Mouse (Mus musculus) cerebellum, adult 2 months (tissue): ENCODE data around the gene Acad9.

ENCODE experiments used
- CTCF ChIP-seq: fragments of 200-500 bp; IDR thresholded peaks from 2 replicates; pipeline ENCODE4 v1.5.1; 2011; ENCODE audit warnings: low read depth, mild to moderate bottlenecking, control low read depth, low read length, moderate library complexity, borderline replicate concordance; ENCODE audit not compliant: insufficient read depth
- POLR2A ChIP-seq: fragments of 200-500 bp; IDR thresholded peaks from 2 replicates; pipeline ENCODE4 v1.6.1; 2011; ENCODE audit warnings: low read length, control low read depth, borderline replicate concordance; ENCODE audit not compliant: insufficient read depth

DNA sequence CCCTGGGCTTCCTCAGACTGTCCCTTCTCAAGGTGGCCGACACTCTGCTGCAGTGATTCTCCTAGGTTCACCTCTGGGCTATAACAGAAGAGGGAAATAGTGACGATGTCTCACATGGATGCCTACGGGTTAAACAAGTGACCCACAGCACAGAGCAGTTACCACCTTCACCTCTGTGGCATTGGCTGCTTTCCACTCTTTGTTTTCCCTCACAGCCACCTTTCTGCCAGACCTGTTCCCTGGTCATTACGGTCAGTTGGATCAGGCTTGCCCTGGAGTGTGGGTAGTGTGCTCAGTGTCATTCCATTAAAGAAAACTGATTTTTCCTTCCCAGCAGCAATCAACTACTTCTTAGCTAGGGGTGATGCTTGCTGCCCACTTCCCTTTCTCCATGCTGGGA lies 17.1 kb downstream of the Acad9 start:
- TF ChIP-seq CTCF (no peak), POLR2A (no peak)
